Mouse (Mus musculus): ENCODE measurements at regions not wholly inside any gene's neighbourhood (a gene's known extent, or its start where the extent isn't known, plus 50 kb on each side); places are given as distances from the start of the nearest gene placed in this dataset.
A peak's percentile ranks its signal among the peaks of the same experiment; 100 is the strongest.

DNA sequence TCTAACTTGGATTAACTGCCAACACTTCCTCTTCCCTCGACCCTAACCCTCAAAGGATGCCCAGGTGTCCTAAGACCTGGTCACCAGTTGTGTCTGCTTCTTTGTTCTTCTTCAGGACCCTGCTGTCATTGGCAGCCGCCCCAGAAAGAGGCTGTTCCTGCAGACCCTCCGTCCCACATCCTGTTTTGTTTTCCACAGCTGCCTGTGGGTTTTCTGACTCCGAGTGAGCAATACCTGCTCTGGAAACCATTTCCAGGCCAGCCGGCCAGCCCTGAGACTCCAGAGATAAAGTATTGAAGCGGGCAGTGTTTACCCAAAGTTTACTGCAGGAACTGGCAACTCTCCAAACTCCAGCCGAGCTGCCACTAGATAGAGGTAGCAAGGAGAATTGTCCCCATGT lies 337.2 kb upstream of the Noct start:
- DNase-seq (ENCODE audit: low spot score in 2 of 2): no peak

DNA sequence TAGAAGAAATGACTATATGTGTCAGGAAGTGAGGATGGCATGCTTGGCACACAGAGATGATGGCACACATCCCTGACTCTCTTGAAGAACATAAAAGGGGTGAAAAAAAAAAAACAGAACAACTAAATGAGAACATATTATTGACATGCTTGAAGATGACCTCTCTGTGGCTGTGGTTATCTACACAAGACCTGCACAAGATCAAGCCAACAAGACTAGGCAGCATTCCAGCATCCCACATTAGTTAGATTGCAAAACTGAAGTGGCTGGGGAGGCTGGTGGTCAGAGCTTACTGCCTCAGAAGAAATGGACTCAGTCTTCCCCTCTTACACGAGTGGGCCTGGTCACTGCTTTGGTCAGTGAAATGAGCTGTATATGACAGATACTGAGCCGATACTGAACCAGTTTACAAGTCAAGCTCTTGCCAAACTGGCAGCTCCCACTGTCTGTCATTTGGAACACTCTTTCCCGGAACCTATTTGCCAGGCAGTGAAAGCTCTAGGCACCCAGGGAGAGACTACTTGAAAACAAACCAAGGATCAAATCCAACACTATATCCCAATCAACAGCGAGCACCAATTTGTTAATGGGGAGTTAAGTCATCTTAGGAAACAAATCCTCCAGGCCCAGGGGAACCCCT lies 335.6 kb upstream of the Noct start:
- DNase-seq (ENCODE audit: low spot score in 2 of 2): no peak

DNA sequence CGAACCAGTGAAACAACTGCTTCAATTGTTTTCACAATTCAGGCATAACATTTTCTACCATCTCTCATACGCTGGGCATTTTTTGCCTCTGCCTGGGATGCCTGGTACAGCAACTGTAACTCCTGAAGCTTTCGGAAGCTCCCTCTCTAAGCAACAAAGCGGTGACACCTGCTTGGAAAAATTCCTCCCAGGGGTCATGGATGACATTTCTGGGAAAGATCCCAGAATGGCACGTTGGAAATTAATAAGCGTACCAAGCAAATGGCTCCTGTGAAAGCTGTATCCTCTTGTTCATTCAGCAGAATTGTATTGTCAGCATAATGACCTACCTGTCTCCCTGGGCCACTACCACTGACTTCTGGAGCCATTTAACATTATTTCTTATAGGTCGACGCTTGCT lies 333.7 kb upstream of the Noct start:
- no peak for DNase-seq (ENCODE audit: low spot score in 2 of 2)

DNA sequence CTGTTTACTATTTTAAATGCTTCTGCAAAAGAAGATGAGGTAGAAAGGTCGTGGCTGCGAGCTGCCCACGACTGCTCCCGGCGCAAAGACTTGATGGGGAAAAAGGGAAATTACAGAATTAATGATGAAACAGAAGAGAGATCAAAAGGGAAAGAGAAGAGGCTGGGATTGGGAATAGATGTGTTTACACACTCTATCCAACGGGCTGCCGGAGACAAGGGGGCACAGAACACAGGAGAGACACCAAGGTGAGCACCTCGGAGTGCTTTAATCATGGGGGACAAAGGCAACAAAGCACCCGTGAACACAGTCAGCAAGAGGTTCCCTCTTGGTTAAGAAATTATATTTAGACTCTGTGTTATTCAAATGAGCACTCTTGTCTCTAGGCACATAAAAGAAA lies 326.1 kb upstream of the Noct start:
- DNase-seq (ENCODE audit: low spot score in 2 of 2): no peak

DNA sequence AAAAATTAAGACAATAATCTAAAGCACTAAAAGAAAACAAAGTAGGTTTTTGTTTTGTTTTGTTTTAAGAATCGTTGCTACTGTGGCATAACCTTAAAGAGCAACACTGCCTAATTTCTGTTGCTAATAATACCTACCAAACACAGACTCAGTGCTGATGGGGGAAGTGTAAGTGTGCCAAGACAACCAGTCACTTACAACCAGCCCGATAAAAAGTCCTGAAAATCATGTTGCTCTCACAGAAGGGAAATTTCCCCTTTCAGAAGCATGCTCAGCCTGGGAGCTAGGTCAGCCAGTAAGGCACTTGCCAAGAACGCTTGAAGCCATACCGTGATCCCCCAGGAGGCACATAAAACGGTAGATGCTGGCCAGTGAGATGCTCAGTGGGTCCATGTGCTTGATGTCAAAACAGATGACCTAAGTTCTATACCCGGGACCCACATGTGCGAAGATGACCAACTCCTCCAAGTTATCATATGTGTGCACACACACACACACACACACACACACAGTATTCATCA lies 324.4 kb upstream of the Noct start:
- DNase-seq (ENCODE audit: low spot score in 2 of 2): no peak

DNA sequence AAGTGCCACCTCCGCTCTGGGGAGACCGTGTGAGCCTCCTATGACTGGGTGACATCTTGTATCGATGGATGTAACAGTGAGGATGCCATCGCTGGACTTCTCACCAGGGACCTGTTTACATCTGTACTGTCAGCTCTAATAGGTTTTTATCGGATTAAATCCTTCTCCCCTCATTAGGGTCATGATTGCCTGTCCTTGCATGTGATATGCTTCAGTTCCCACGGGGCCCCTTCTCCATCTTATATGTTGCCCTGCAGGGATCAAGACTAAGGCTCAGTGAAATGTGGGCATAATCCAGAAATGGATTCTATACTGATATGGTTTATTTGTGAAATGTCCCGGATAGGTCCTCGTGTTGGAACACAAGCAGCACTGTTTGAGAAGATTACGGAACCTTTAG lies 323.7 kb upstream of the Noct start:
- DNase-seq (ENCODE audit: low spot score in 2 of 2): no peak

DNA sequence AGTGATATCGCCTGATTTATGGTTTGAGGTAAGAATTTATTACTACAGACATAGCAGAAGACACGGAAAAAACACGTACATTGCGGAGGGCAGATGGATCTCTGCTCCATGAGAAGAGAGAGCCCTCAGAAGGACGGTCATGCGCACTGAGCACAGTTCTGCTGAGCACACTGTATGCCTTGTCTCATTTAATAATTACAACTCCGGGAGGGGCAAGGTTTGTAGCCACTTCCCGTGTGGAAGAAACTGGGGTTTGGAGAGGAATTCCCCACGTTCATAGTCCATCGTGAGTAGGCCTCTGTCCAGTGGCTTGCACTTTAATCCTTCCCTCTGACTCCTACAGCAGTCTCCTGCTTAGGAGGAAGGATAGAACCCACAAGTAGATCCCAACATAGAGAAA lies 322.9 kb upstream of the Noct start:
- no peak for DNase-seq (ENCODE audit: low spot score in 2 of 2)

DNA sequence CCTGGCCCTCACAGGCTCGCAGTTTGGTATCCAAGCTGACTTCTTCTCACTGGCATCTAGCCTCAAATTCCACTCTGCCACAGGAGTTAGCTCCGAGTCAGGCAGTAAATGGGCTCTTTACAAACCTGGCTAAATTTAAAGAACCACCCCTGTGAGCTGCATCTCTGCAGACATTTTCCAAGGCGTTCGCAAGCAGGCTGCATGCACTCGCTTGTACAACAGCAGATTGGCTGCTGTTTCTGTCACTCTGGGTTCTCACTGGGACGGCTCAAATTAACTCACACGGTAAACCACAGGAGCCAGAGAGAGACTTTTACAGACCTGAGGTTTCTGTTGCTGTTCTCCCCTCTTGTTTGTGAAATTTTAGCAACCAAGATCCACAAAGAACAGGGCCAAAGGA lies 321.3 kb upstream of the Noct start:
- peak; percentile 79 to 89 for DNase-seq (ENCODE audit: low spot score in 2 of 2)

DNA sequence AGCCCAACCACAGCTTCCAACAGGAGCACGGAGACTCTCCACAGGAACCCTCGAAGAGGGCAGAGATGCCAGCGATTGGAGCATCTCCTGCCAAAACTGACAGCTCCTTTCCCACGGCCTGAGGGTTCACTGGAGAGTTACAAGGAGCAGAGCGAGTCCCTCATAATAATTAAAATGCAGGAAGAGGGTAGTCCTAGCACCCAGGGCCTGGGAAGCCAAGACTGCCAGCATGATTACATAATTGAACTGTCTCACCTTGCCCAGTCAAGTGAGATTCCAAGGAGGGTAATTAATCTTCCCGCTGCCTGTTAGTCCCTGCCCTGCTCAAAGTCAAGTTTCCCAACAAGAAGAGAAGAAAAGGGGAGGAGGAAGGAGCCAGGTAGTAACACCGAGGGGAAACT lies 319.5 kb upstream of the Noct start:
- DNase-seq (ENCODE audit: low spot score in 2 of 2): no peak

DNA sequence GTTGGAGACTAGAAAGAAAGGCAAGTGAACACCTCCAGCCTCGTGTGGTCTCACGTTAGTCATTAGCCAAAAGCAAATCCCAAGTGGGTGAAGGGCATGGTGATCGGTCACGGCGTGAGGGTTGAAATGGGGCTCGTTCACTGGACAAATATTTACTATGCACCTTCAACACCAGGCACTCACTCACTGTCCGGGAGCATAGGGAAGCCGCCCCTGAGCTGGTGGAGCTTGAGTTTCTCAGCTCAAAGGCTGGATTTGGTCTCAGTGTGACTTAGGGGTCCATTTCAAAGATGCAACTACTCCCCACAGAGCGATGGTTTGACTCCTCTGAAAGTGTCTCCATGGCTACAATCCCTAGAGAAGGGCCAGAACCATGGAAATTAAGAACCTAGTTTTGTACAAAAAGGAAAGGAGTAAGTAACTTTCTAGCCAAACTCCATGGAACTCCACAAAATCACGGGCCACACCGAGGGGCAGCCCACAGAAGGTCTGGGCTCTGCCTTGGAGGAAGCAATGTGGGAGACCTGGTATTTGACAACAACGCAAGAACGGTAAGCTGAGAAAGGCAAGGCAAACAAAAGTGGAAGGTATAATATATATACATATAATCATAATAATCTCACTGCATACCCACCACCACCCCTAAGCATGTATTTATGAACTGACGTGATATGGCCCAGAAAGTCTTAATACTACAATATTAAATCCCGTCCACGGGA lies 318.8 kb upstream of the Noct start:
- no peak for DNase-seq (ENCODE audit: low spot score in 2 of 2)

DNA sequence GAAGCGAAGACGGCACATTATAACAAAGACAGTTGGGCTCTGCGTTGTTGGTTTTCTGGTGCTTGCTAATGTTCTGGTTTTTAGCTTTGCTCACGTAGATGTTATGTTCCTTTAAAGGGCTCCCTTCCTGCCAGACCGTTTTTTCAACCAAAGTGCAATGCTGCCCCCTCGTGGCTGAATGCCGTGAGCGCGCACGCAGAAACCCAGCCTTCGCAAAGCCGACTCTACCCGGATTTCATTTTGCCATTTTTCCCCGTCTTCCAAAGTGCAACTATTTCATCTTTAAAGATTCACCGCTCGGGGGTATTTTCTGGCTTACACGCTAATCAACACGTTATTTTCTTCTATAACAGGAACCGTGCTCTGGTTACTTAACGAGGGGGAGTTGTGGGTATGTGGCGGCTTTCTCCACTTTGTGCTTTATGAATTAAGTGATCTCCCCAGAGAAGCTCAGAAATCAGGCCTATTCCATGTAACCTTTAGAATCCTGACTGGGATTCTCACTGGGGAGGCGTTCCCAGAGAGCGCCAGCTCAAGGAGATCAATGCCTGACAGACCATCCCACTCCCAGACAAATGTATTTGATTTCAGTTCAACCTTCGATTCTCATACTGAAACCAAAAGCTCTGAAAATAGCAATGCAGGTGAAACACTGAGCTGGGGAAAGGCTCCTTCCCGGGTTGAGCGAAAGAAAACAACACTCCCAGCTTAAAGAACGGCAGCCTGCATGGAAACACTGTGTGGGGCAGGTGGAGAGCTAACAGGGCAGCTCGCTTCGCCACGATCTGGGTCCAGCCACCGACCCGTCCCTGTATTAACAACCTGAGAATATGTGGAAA lies 318.0 kb upstream of the Noct start:
- DNase-seq (ENCODE audit: low spot score in 2 of 2): peak; percentile 93 to 96

DNA sequence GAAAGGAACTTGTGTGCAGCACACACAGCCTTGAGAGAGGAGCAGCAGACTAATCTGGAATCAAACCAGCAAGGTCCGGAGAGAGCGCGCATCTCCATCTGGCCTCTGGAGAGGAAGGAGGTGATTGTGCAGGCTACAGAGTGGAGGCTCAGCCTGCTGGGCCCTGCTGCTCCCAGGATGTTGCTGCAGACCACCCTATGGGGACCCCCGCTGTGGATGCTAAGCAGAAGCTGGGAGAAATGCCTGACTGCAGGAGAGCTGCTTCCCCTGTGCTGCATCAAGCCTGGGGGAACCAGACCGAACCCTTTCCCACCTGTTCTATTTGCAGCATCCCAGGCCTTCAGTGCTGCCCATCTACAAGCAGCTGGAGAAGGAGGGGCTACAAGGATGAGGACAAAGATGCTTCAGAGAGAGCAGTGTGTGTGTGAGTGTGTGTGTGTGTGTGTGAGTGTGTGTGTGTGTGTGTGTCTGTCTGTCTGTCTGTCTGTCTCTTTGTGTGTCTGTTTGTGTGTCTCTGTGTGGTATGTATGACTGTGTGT lies 311.2 kb upstream of the Noct start:
- no peak for DNase-seq (ENCODE audit: low spot score in 2 of 2)

DNA sequence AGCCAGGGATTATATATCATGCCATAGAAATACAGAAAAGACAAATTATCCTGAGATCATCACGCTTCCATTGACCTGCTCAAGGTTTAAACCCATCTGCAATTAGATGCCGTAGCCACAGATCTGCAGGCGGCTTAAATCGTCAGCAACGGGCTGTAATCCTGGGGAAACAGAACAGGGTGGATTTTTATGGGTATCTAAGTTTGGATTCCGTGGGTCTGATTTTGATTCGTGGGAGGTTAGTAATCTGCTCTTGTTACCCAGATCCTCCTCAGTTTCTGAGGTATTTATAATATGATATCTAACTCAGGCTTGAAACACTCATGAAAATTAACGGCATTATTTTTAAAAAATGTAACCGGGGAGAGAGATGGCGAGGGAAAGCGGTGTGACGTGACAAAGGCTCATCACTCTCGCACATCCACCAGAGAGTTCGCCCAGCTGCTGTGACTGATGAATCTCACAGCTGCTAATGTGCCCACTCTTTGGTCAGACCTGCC lies 309.3 kb upstream of the Noct start:
- DNase-seq (ENCODE audit: low spot score in 2 of 2): no peak

DNA sequence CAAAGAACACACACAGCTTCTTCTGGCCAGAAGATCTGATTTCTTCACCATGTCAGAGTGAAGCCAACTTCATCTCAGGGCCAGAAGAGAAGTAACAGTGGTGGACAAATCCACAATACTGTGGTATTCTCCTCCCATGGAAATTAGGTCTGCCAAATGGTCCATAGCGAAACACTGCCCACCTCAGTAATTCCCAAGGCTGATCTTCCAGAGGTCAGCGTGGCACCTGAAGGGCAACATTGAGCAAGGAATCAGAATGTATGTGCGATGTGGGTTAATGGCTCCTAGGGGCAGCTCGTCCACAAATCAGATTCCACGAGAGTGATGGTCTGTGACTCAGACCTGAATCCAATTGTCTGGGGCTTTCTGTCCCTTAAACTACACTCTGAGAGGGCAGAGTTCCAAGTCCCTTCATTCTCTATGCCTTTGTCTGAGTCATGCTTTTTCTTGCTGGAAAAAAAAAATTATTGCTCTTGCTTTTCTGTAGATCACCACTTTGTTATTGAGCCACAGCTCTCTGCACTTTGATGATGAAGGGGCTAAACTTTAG lies 307.9 kb upstream of the Noct start:
- no peak for DNase-seq (ENCODE audit: low spot score in 2 of 2)

DNA sequence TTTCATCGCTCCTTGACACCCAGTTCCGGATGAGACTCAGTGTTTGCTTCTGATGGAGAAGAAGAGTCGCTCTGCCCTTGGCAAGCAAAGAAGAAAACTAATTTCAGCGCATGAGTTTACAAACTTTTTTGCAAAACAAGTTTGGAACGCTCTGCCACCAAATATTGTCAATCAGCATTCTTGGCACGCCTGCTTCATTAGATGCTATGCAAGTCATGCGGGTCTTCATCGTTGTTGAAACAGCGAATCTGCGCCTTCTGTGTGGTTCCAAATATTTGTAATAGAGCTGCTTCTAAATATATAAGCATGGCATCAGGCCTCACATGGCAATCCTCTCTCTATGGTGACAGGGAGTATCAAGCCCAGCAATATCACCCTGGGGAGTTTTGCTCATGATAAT lies 301.9 kb upstream of the Noct start:
- DNase-seq (ENCODE audit: low spot score in 2 of 2): no peak

DNA sequence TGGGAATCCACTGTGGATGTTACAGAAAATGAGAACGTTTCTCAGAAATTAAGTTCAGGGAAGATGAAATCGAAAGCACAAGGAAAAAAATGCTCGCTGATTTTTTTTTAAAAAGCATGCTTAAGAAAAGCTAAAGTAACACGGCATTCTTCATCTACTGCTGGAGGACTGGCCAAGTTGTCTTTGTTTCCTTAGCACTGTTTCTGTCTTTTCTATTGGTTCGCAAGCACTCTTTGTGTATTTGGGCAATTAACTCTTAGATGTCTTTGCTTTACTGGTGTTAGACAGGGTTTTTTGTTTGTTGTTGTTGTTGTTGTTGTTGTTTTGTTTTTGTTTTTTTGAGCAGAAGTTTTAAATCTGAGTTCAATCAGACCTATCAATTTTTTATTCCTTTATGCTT lies 301.4 kb upstream of the Noct start:
- no peak for DNase-seq (ENCODE audit: low spot score in 2 of 2)

DNA sequence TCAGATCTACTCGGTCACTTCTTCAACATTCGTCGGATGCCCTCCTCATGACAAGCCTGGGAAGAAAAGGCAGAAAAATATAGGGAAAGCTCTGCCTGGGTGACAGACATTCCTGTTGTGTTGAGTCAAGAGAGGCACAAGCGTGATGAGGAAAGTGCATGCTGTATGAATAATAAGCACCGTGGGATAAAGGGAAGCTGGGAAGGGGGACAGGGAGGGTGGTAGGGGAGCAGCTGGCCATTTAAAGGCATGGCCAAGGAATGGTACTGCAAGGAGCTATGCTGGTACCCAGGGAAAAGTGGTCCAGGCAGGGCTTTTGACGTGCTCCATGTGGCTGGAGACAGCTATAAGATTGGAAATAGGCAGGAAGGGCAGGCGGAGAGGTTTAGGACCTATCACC lies 300.9 kb upstream of the Noct start:
- DNase-seq (ENCODE audit: low spot score in 2 of 2): no peak

DNA sequence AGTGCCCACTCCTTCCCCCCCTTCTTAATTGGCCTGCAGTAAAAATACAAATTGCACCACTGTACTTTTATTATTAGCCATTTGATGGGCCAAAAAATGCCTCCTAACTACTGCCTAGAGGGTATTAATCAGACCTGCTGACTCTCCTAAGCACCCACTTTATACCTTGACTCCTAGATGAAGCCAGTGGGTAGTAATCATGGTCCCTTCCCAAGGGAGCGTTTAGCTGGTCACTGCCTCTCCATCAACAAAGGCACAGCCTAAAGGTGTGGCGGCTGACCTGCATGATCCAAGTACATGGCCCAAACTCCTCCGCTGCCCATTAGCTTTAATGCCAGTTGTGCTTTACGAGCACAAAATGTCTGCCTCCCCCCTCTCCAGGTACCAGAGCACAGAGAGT lies 296.9 kb upstream of the Noct start:
- DNase-seq (ENCODE audit: low spot score in 2 of 2): no peak

DNA sequence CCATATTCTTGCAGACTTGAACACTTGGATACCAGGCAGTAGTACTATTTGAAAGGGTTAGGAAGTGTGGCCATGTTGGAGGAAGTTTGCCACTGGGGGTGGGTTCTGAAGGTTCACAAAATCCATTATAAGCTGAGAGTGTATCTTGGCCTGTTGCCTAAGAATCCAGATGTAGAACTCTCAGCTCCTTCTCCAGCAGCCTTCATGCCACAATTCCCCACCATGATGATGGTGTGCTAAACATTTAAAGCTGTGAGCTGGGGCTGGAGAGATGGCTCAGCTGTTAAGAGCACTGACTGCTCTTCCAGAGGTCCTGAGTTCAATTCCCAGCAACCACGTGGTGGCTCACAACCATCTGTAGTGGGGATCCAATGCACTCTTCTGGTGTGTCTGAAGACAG lies 295.2 kb upstream of the Noct start:
- no peak for DNase-seq (ENCODE audit: low spot score in 2 of 2)

DNA sequence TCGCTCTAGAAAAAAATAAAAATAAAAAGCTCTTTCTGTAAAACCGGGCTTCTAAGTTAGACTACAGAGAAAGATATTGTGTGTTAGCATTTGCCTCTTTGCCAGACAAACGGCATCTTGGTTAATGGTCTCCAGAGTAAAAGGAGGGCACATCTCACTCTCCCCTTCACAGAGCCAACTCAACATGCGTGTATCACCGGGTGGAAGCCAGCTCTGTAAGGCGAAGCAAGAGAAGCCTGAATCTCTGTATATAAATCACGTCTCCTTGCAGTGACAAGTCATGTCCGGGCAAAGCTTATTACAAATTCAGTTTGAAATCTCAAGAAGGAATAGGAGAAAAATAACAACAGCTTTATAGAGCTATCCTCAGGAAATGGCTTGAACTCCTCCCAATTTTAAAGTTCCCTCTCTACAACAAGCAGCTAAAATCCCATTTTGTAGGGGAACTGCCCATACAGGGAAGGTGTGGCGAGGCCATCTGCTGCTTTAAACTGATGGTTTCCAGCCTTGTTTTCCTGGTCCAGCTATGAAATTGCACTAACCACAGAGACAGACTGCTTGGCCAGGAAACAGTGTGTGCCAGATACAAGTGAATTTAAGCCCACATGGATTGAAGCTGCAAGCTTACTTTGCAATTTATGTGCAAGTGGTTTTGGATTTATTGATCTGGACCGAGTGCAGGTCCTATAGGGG lies 291.7 kb upstream of the Noct start:
- DNase-seq (ENCODE audit: low spot score in 2 of 2): no peak

DNA sequence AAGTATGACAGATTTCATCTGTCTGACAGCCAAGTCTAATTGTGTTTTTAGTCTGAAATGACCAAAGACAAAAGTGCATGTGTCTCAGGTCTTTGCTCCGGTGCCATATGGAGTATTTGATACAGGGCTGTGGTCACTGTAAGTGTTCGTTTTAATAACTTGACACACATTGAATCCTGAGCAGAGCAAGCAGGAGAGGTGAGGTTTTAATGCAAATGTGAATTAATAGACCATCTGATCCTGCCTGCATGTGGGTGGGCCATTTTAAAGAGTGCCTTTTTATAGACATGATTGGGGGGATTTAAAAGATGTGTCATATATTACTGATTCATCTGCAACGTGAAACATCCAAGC lies 291.2 kb upstream of the Noct start:
- DNase-seq (ENCODE audit: low spot score in 2 of 2): no peak
